Mouse (Mus musculus): ENCODE measurements at regions not wholly inside any gene's neighbourhood (a gene's known extent, or its start where the extent isn't known, plus 50 kb on each side); places are given as distances from the start of the nearest gene placed in this dataset.

DNA sequence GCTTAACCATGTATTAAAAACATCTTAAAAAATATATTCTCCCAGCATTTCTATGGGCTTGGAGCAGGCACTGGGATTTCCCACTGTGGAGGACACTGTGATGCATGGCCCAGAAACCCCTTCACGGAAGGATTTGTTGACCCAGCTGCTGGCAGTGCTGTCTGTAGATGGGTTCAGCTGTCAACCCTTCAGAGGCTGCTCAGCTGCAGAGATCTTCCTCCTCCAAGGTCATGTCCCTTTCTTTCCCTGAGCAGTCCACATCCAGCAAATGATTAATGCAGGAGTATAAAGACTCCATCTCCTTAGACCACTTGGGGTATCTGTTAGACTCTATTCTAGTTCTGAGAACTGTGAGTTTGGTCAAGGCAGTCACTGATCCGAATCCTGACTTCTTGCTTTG lies 108.4 kb upstream of the 1810046K07Rik start:
- Histone ChIP-seq H3K36me3 (no peaks in the 10 kb centered on the region), H3K27ac (peak overlapping the region; percentile 48), H3K9me3 (replicated peaks) (no peaks in the 10 kb centered on the region), H3K4me3 (replicated peaks) (no peak overlapping the region), H3K4me1 (peaks cover 15% of the 10 kb centered on the region), H3K4me2 (no peak overlapping the region), H3K27me3 (no peaks in the 10 kb centered on the region), H3K9ac (no peak overlapping the region)
- WGBS, result 24% methylated on average over 2 of the region's 2 CpGs
- peak; percentile 87 for ATAC-seq (replicated peaks; ENCODE audit: low FRiP score)

- Histone ChIP-seq H3K27ac (peak overlapping the region; percentile 22; the same call in 1 of the 2 replicates), H3K4me2 (no peak overlapping the region), H3K36me3 (no peaks in the 10 kb centered on the region), H3K9ac (no peak overlapping the region), H3K4me1 (peaks cover 16% of the 10 kb centered on the region), H3K4me3 (replicated peaks) (no peak overlapping the region), H3K27me3 (no peaks in the 10 kb centered on the region), H3K9me3 (replicated peaks) (no peaks in the 10 kb centered on the region)
- 0 out of 2 replicates have a peak, but pooled peaks have one; percentile 46 for ATAC-seq (replicated peaks; ENCODE audit: low FRiP score)
- 19% methylated on average over 5 of the region's 5 CpGs for WGBS
Observed at GRCm38 (mm10) chr9:51441773-51442381, 113.2 kb upstream of the 1810046K07Rik start.

GRCm38 (mm10) chr9:51455690-51456089 lies 127.0 kb upstream of the 1810046K07Rik start:
- Histone ChIP-seq H3K9ac (no peak overlapping the region), H3K4me3 (replicated peaks) (no peak overlapping the region), H3K27me3 (no peaks in the 10 kb centered on the region), H3K4me1 (0 out of 2 replicates have a peak, but pooled peaks cover 3% of the 10 kb centered on the region), H3K36me3 (no peaks in the 10 kb centered on the region), H3K27ac (0 out of 2 replicates have a peak overlapping the region, but pooled peaks have one; percentile 22), H3K4me2 (no peak overlapping the region), H3K9me3 (replicated peaks) (no peaks in the 10 kb centered on the region)
- no peak for ATAC-seq (replicated peaks; ENCODE audit: low FRiP score)
- 44% methylated on average over 2 of the region's 2 CpGs for WGBS

DNA sequence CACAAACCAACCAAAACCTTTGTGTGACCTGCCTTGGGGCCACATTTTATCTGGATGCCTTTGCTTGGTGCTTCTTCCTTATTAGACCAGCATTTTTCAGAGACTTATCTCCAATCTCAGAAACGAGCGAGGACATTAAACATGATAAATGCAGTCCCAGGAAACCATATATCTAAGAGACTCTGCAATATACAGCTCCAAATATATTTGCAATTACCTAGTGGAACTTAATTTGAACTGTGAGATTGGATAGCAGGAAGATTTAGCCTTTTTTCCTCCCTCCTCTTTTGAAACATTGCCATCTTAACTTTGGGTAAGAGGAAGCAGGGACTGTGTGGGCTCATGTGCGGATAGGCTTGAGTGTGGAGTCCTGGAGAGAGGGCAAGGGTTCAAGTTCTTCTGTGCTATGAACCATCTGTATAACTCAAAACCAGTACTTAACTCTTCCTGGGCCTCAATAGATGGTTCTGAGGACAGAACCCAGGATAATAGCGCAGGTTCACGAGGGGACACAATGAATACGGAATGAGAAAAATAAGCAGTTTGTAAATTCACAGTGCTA lies 133.8 kb upstream of the 1810046K07Rik start:
- Histone ChIP-seq H3K4me1 (no peaks in the 10 kb centered on the region), H3K27ac (peak overlapping the region; percentile 58), H3K9me3 (replicated peaks) (no peaks in the 10 kb centered on the region), H3K4me3 (replicated peaks) (no peak overlapping the region), H3K9ac (no peak overlapping the region), H3K27me3 (no peaks in the 10 kb centered on the region), H3K36me3 (no peaks in the 10 kb centered on the region), H3K4me2 (no peak overlapping the region)
- WGBS, result 66% methylated on average over 6 of the region's 6 CpGs
- peak; percentile 73 for ATAC-seq (replicated peaks; ENCODE audit: low FRiP score)

GRCm38 (mm10) chr9:51470031-51470430 lies 141.3 kb upstream of the 1810046K07Rik start:
- Histone ChIP-seq H3K9ac (no peak overlapping the region), H3K36me3 (no peaks in the 10 kb centered on the region), H3K9me3 (replicated peaks) (no peaks in the 10 kb centered on the region), H3K4me2 (no peak overlapping the region), H3K4me1 (no peaks in the 10 kb centered on the region), H3K27me3 (no peaks in the 10 kb centered on the region), H3K27ac (no peak overlapping the region), H3K4me3 (replicated peaks) (no peak overlapping the region)
- no peak for ATAC-seq (replicated peaks; ENCODE audit: low FRiP score)
- WGBS, result 83% methylated on average over 1 of the region's 1 CpGs

DNA sequence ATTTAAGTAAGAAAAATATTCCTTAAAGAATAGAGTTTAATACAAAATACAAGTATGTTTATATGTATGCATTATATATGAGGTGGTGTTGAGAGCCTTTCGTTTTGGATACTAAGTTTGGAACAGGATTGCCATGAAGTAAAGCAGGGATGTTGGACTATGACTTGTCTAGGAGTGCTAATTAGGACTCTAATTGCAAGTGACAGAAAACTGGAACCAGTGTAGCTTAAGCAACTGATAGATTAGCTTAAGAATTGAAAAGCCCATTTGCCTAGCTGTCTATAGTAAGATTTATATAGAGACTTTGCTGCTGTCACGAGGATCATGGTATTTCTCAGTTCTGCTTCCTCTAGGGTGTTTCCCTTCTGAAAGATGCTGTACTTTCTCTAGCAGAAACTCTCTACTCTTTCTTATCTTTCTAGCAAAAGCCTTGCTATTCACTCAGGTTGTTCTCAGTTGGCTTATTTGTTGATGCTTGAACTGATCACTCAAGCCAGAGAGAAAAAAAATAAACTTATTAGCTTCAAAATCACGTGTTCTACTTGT lies 147.9 kb upstream of the 1810046K07Rik start:
- Histone ChIP-seq H3K36me3 (no peaks in the 10 kb centered on the region), H3K27ac (no peak overlapping the region)

DNA sequence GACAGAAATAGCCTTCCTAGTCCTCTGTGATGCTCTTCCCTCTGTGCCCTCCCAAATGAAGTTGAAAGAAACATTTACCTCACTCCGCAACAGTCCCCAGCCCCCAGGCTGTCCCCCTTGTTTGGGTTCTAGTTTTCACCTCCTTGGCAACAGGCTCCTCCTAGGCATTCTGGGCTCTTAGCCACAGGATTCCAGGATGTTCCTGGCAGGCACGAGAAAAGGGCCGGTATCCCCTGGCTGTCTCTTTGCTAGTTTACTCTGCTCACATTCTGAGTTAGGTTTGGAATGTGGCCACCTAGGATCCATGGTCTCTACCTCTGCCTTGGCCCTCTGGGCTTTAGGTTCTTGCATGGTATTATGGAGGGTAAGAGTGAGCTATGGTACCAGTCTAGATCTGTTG lies 159.1 kb upstream of the 1810046K07Rik start:
- WGBS, result 72% methylated on average over 3 of the region's 3 CpGs
- H3K36me3 ChIP-seq, result no peaks in the 10 kb centered on the region
- H3K9me3 ChIP-seq (replicated peaks), result peaks cover 4% of the 10 kb centered on the region; the same call in 1 of the 2 replicates
- no peak for ATAC-seq (replicated peaks; ENCODE audit: low FRiP score)
- no peak overlapping the region for H3K9ac ChIP-seq
- no peaks in the 10 kb centered on the region for H3K4me1 ChIP-seq
- H3K27me3 ChIP-seq, result no peaks in the 10 kb centered on the region
- H3K27ac ChIP-seq, result no peak overlapping the region
- no peak overlapping the region for H3K4me2 ChIP-seq
- no peak overlapping the region for H3K4me3 ChIP-seq (replicated peaks)

More for the DNA sequence above, 147.9 kb upstream of the 1810046K07Rik start:
- H3K4me3 ChIP-seq (replicated peaks), result no peak overlapping the region
- H3K4me2 ChIP-seq, result no peak overlapping the region
- H3K27me3 ChIP-seq, result no peaks in the 10 kb centered on the region
- no peak for ATAC-seq (replicated peaks; ENCODE audit: low FRiP score)
- no peaks in the 10 kb centered on the region for H3K9me3 ChIP-seq (replicated peaks)
- H3K9ac ChIP-seq, result no peak overlapping the region
- WGBS, result 67% methylated on average over 3 of the region's 3 CpGs
- H3K4me1 ChIP-seq, result no peaks in the 10 kb centered on the region

DNA sequence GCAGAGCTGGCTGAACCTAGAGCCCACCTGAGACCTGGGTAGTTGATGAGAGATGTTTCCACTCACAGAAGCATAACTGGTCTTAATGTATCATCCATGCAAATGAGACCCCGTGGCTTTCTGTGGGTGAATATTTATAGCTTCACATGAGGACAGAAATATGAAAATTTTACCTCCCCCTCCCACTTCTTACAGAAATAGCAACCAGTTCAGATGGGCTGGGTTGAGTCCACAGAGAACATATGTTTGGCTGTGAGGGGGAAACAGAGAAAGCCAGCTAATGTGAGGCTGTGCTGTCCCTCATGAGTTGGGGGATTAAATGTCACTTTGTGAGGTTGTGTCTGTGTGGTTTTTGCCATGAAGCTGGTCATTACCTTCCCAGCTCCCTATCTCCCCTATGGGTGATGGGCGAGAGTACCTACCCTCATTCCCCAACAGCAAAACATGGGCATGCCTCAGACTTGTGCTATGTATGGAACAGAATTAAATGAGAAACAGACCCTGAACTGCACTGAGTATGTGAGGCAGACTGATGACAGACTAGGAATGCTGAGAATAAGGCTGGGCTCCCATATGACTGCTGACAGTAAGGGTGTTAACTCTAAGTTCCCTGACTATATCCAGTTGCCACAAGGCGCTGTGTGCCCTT lies 178.7 kb upstream of the 1810046K07Rik start:
- Histone ChIP-seq H3K9me3 (replicated peaks) (no peaks in the 10 kb centered on the region), H3K4me1 (no peaks in the 10 kb centered on the region), H3K36me3 (no peaks in the 10 kb centered on the region), H3K9ac (no peak overlapping the region), H3K4me3 (replicated peaks) (no peak overlapping the region), H3K4me2 (no peak overlapping the region), H3K27ac (no peak overlapping the region), H3K27me3 (no peaks in the 10 kb centered on the region)
- WGBS, result 81% methylated on average over 3 of the region's 3 CpGs
- ATAC-seq (replicated peaks; ENCODE audit: low FRiP score), result no peak

GRCm38 (mm10) chr9:51517643-51518042 lies 188.9 kb upstream of the 1810046K07Rik start:
- Histone ChIP-seq H3K4me3 (replicated peaks) (no peak overlapping the region), H3K36me3 (no peaks in the 10 kb centered on the region), H3K9me3 (replicated peaks) (no peaks in the 10 kb centered on the region), H3K9ac (no peak overlapping the region), H3K4me2 (no peak overlapping the region), H3K4me1 (no peaks in the 10 kb centered on the region), H3K27ac (no peak overlapping the region), H3K27me3 (no peaks in the 10 kb centered on the region)
- ATAC-seq (replicated peaks; ENCODE audit: low FRiP score), result no peak
- WGBS, result 78% methylated on average over 2 of the region's 2 CpGs

DNA sequence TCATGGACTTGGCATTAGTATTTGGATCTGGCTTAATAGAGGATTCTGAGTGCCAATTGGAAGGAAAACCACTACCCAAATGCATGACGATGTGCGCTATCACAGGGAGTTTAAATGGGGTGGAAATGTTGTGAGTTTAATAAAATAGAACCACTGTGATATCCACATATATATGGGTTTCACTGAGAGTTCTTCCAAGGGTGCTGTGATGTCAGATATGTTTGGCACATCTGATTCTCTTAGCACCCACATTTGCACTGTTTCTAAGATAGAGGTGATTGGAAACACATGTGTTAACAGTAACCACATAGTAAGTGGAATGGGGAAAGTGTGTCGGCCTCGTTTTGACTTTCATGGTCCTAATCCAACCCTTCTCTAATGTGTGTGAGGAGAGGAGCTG lies 189.7 kb upstream of the 1810046K07Rik start:
- no peaks in the 10 kb centered on the region for H3K9me3 ChIP-seq (replicated peaks)
- H3K4me2 ChIP-seq, result no peak overlapping the region
- H3K9ac ChIP-seq, result no peak overlapping the region
- no peak for ATAC-seq (replicated peaks; ENCODE audit: low FRiP score)
- 87% methylated on average over 4 of the region's 4 CpGs for WGBS
- H3K27me3 ChIP-seq, result no peaks in the 10 kb centered on the region
- no peaks in the 10 kb centered on the region for H3K36me3 ChIP-seq
- H3K27ac ChIP-seq, result no peak overlapping the region
- H3K4me3 ChIP-seq (replicated peaks), result no peak overlapping the region
- H3K4me1 ChIP-seq, result no peaks in the 10 kb centered on the region

GRCm38 (mm10) chr9:51523471-51523870 lies 194.8 kb upstream of the 1810046K07Rik start:
- Histone ChIP-seq H3K27me3 (no peaks in the 10 kb centered on the region), H3K4me3 (replicated peaks) (no peak overlapping the region), H3K9ac (no peak overlapping the region), H3K4me2 (no peak overlapping the region), H3K9me3 (replicated peaks) (no peaks in the 10 kb centered on the region), H3K4me1 (no peaks in the 10 kb centered on the region), H3K27ac (no peak overlapping the region), H3K36me3 (no peaks in the 10 kb centered on the region)
- no peak for ATAC-seq (replicated peaks; ENCODE audit: low FRiP score)

DNA sequence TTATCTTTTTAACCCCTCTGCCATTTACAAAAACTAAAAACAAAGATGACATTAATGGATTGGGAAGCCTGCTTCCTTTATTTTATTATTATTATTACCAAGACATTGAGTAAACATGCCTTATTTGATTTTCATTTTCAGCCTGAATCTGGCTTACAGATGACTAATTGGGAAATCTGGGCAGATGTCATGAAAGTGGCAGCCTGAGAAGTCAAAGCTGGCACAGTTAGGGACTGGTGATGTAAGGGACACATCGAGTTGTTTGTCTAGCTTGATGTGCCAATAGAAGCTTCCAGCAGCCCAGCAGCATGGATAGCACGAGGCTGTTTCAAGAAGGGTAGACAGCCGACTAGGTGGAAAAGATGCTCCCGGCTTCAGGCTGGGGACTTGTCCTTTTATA lies 197.2 kb upstream of the 1810046K07Rik start:
- 76% methylated on average over 4 of the region's 4 CpGs for WGBS
- no peaks in the 10 kb centered on the region for H3K27me3 ChIP-seq
- no peaks in the 10 kb centered on the region for H3K36me3 ChIP-seq
- H3K9me3 ChIP-seq (replicated peaks), result no peaks in the 10 kb centered on the region
- no peak overlapping the region for H3K9ac ChIP-seq
- no peaks in the 10 kb centered on the region for H3K4me1 ChIP-seq
- ATAC-seq (replicated peaks; ENCODE audit: low FRiP score), result no peak
- H3K4me2 ChIP-seq, result no peak overlapping the region
- no peak overlapping the region for H3K4me3 ChIP-seq (replicated peaks)
- no peak overlapping the region for H3K27ac ChIP-seq
